ENCODE assay signal across 9 mouse cellular contexts in genomic region chr5:4755326-4755725, GRCm38 (mm10). TPM values are rescaled to one million over a fixed set of nuclear protein-coding genes. Genes with fewer than 3 reads are reported as not detected.
DNase-seq lines count a peak whose midpoint lies in the region; ATAC-seq and TF ChIP-seq lines count a peak whose summit lies in the region.
"Had no signal": no experiment of that assay in that cellular context is flagged by ENCODE, and none has a peak within 500 bp of the region (broad histone marks: within the 10 kb centered on the region; RNA-seq: fewer than 3 reads in every experiment).

No protein-coding gene starts in this region.

- ATAC-seq in kidney, embryonic 15.5 days (replicated peaks; ENCODE audit: low FRiP score), result no peak
- no peak for ATAC-seq in hindbrain, embryonic 16.5 days
- ATAC-seq in midbrain, embryonic 15.5 days (replicated peaks), result no peak

- TF ChIP-seq POLR2A in embryonic fibroblast, embryonic 13.5 days (IDR thresholded peaks at IDR 0.05; ENCODE audit: low read depth, low read length), result no peak

- H3K27ac ChIP-seq in kidney, embryonic 15.5 days, result peak overlapping the region; percentile 34
- H3K27ac ChIP-seq in embryonic fibroblast, embryonic 13.5 days (ENCODE audit: insufficient read depth, low read length), result no peak overlapping the region
- H3K27ac ChIP-seq in hindbrain, embryonic 16.5 days (ENCODE audit: low read depth, low read length), result peak overlapping the region; percentile 13; the same call in 1 of the 2 replicates
- peak overlapping the region; percentile 98 for H3K27ac ChIP-seq in midbrain, embryonic 15.5 days

- peaks cover 31% of the 10 kb centered on the region for H3K4me1 ChIP-seq in kidney, embryonic 15.5 days
- no peaks in the 10 kb centered on the region; the same call in 1 of the 2 replicates for H3K4me1 ChIP-seq in embryonic fibroblast, embryonic 13.5 days (ENCODE audit: control insufficient read depth, insufficient read depth, low read length)
- H3K4me1 ChIP-seq in hindbrain, embryonic 16.5 days (ENCODE audit: control insufficient read depth, insufficient read depth, low read depth, low read length), result peaks cover 11% of the 10 kb centered on the region
- H3K4me1 ChIP-seq in midbrain, embryonic 15.5 days, result peaks cover 23% of the 10 kb centered on the region

- H3K27me3 ChIP-seq in kidney, embryonic 15.5 days, result peaks cover 9% of the 10 kb centered on the region
- H3K27me3 ChIP-seq in hindbrain, embryonic 16.5 days (replicated peaks; ENCODE audit: control insufficient read depth, insufficient read depth, low read length), result peaks cover 3% of the 10 kb centered on the region
- H3K27me3 ChIP-seq in midbrain, embryonic 15.5 days (replicated peaks), result no peaks in the 10 kb centered on the region

- 30% methylated on average over 11 of the region's 11 CpGs for WGBS in kidney, embryonic 15.5 days
- WGBS in hindbrain, embryonic 16.5 days, result 32% methylated on average over 11 of the region's 11 CpGs
- 21% methylated on average over 11 of the region's 11 CpGs for WGBS in midbrain, embryonic 15.5 days

- H3K9ac ChIP-seq in kidney, embryonic 15.5 days, result peak overlapping the region; percentile 73
- H3K9ac ChIP-seq in hindbrain, embryonic 16.5 days (ENCODE audit: low read depth, low read length), result peak overlapping the region; percentile 85
- H3K9ac ChIP-seq in midbrain, embryonic 15.5 days, result peak overlapping the region; percentile 89

- no peak for TF ChIP-seq CTCF in embryonic fibroblast, embryonic 13.5 days (IDR thresholded peaks at IDR 0.05; ENCODE audit: borderline replicate concordance, insufficient read depth, low read length)

- peak overlapping the region; percentile 66 for H3K4me3 ChIP-seq in kidney, embryonic 15.5 days (replicated peaks)
- H3K4me3 ChIP-seq in embryonic fibroblast, embryonic 13.5 days (ENCODE audit: insufficient read depth, low read length), result peak overlapping the region; percentile 60
- peak overlapping the region; percentile 89 for H3K4me3 ChIP-seq in hindbrain, embryonic 16.5 days (ENCODE audit: low read length)
- peak overlapping the region; percentile 88 for H3K4me3 ChIP-seq in midbrain, embryonic 15.5 days
- H3K4me3 ChIP-seq: megakaryocyte, embryonic 14.5 days had no signal

- intact Hi-C loops in left cerebral cortex, postnatal 36 days (cut with DNase I), result loop anchor here (5.0 to 10.0 kb wide), 3 partner anchors 157 to 493 kb away; no protein-coding TSS in a partner anchor

- H3K36me3 ChIP-seq in kidney, embryonic 15.5 days, result peaks cover 4% of the 10 kb centered on the region; the same call in 1 of the 2 replicates
- H3K36me3 ChIP-seq in hindbrain, embryonic 16.5 days (ENCODE audit: control insufficient read depth, insufficient read depth, low read length), result no peaks in the 10 kb centered on the region
- H3K36me3 ChIP-seq in midbrain, embryonic 15.5 days (replicated peaks), result no peaks in the 10 kb centered on the region

- DNase-seq in kidney, adult 8-10 months, result no peak
- DNase-seq in left cerebral cortex, adult 18-20 months (ENCODE audit: low spot score in 2 of 2), result no peak
- DNase-seq in spleen, postnatal 10 days (ENCODE audit: low spot score in 2 of 2), result no peak
- no peak for DNase-seq in left cerebral cortex, postnatal 36 days (ENCODE audit: low spot score in 2 of 2)

- H3K4me2 ChIP-seq in kidney, embryonic 15.5 days, result peak overlapping the region; percentile 94
- peak overlapping the region; percentile 97 for H3K4me2 ChIP-seq in hindbrain, embryonic 16.5 days (ENCODE audit: low read length)
- peak overlapping the region; percentile 89 for H3K4me2 ChIP-seq in midbrain, embryonic 15.5 days

- H3K9me3 ChIP-seq in kidney, embryonic 15.5 days (replicated peaks), result no peaks in the 10 kb centered on the region
- no peaks in the 10 kb centered on the region for H3K9me3 ChIP-seq in hindbrain, embryonic 16.5 days (ENCODE audit: control insufficient read depth, low read length)
- H3K9me3 ChIP-seq in midbrain, embryonic 15.5 days, result no peaks in the 10 kb centered on the region

RNA-seq across cellular contexts. Expression of gene Fzd1, which starts 2.5 kb away (rescaled TPM):
- polyA plus RNA-seq in kidney, embryonic 15.5 days (2015; fragmentation: Nextera tagmentation; extraction: Ambion mirVana), result 38.2 and 41.6 TPM in 2 replicates
- polyA plus RNA-seq in embryonic fibroblast, embryonic 13.5 days (2011; ENCODE audit: insufficient read length, low read depth, missing spikeins), result 36.0 and 55.5 TPM in 2 replicates
- 7.5 and 9.1 TPM in 2 replicates for polyA plus RNA-seq in hindbrain, embryonic 16.5 days (2015; fragmentation: Nextera tagmentation; extraction: Ambion mirVana)
- polyA plus RNA-seq in midbrain, embryonic 15.5 days (2015; fragmentation: Nextera tagmentation; extraction: Ambion mirVana), result 33.2 and 38.9 TPM in 2 replicates
- 10 to 100 TPM; 12.9 to 13.2 TPM for total RNA-seq in left cerebral cortex, adult 18-20 months (2021)
- 10 to 100 TPM; 12.9 to 14.1 TPM for total RNA-seq in left cerebral cortex, postnatal 36 days (2021)
